Mouse (Mus musculus): ENCODE results near the gene Srebf2.

- no peak for TF ChIP-seq CTCF (IDR thresholded peaks at IDR 0.05; ENCODE audit: insufficient read depth, low read depth, low read length)
- TF ChIP-seq POLR2A (IDR thresholded peaks at IDR 0.05; ENCODE audit: insufficient read depth, low read depth, low read length): no peak
These were observed 17.0 kb downstream of the Srebf2 start for GRCm38 (mm10) chr15:82164061-82164399.
